Mouse (Mus musculus) neural tube, embryonic 11.5 days (tissue): ENCODE measurements around the gene Cdh4. TPM values are rescaled to one million over a fixed set of nuclear protein-coding genes. Genes with fewer than 3 reads are reported as not detected.

ENCODE experiments used
- ATAC-seq: fragments of 200-750 bp; cut with Nextera tagmentation; 2 replicates; pipeline ENCODE4 v1.8.0; 2017; ENCODE audit warnings: moderate number of reproducible peaks, mild to moderate bottlenecking, moderate TSS enrichment, moderate library complexity; ENCODE audit not compliant: insufficient read depth, low FRiP score, low TSS enrichment
- DNase-seq: peaks from one replicate; pipeline ENCODE4 v3.0.0-alpha.2; 2015; ENCODE audit warnings: low spot score
- H3K27ac ChIP-seq: fragments of 300-500 bp; sonication (generic); 2 replicates; pipeline ENCODE4 v1.5.1; 2014; ENCODE audit warnings: low read depth, mild to moderate bottlenecking, low read length
- H3K27me3 ChIP-seq: fragments of 300-500 bp; sonication (generic); 2 replicates; pipeline ENCODE4 v1.6.1; 2014; ENCODE audit warnings: mild to moderate bottlenecking, low read length, mixed read lengths; ENCODE audit not compliant: control insufficient read depth, insufficient read depth
- H3K36me3 ChIP-seq: fragments of 300-500 bp; sonication (generic); 2 replicates; pipeline ENCODE4 v1.6.1; 2014; ENCODE audit warnings: mild to moderate bottlenecking, low read length, moderate library complexity, mixed read lengths; ENCODE audit not compliant: control insufficient read depth, insufficient read depth
- H3K4me1 ChIP-seq: fragments of 300-500 bp; sonication (generic); 2 replicates; pipeline ENCODE4 v1.6.1; 2014; ENCODE audit warnings: low read length, mixed read lengths; ENCODE audit not compliant: control insufficient read depth, insufficient read depth
- H3K4me2 ChIP-seq: fragments of 300-500 bp; sonication (generic); 2 replicates; pipeline ENCODE4 v1.6.1; 2014; ENCODE audit warnings: low read depth, mild to moderate bottlenecking, moderate library complexity
- H3K4me3 ChIP-seq: fragments of 300-500 bp; sonication (generic); 2 replicates; pipeline ENCODE4 v1.5.1; 2014; ENCODE audit warnings: low read depth, low read length
- H3K9ac ChIP-seq: fragments of 300-500 bp; sonication (generic); 2 replicates; pipeline ENCODE4 v1.6.1; 2014; ENCODE audit warnings: mild to moderate bottlenecking, low read length
- H3K9me3 ChIP-seq: fragments of 300-500 bp; sonication (generic); 2 replicates; pipeline ENCODE4 v1.6.1; 2016; ENCODE audit warnings: low read length; ENCODE audit not compliant: control insufficient read depth
- whole genome bisulfite sequencing: fragments of 180-500 bp; shearing (Covaris S2); extraction: QIAGEN DNeasy Blood & Tissue Kit; methylation state at CpG from one replicate; pipeline ENCODE4 v1.1.7; 2014; 5-methylcytosine and 5-hydroxymethylcytosine counted together
- polyA plus RNA-seq: library from polyadenylated mRNA; unstranded; fragments of >200 nt; fragmentation: Nextera tagmentation; extraction: Ambion mirVana; gene quantifications from 2 replicates; pipeline ENCODE4 v1.2.1, GENCODE M21; 2014

Cdh4 gene
- polyA plus RNA-seq, 1 experiment from 2014 or later: 9.4 TPM

- no peaks in the 10 kb centered on the region for H3K36me3 ChIP-seq
- H3K27ac ChIP-seq: no peak overlapping the region
- no peak overlapping the region for H3K9ac ChIP-seq
- WGBS: 79% methylated on average over 9 of the region's 9 CpGs
- H3K27me3 ChIP-seq: no peaks in the 10 kb centered on the region
- no peak for ATAC-seq
- no peak overlapping the region for H3K4me3 ChIP-seq
- no peak overlapping the region for H3K4me2 ChIP-seq
- peaks cover 10% of the 10 kb centered on the region; the same call in 1 of the 2 replicates for H3K4me1 ChIP-seq
- H3K9me3 ChIP-seq: no peaks in the 10 kb centered on the region
- DNase-seq: no peak
Observed at GRCm38 (mm10) chr2:179779266-179779665, 337.0 kb downstream of the Cdh4 start.

- ATAC-seq: no peak
- Histone ChIP-seq H3K4me1 (no peaks in the 10 kb centered on the region; the same call in 1 of the 2 replicates), H3K4me3 (no peak overlapping the region), H3K27me3 (no peaks in the 10 kb centered on the region), H3K4me2 (no peak overlapping the region), H3K36me3 (no peaks in the 10 kb centered on the region), H3K27ac (no peak overlapping the region), H3K9me3 (no peaks in the 10 kb centered on the region), H3K9ac (no peak overlapping the region)
- WGBS: 47% methylated on average over 4 of the region's 4 CpGs
- DNase-seq: no peak
Observed at GRCm38 (mm10) chr2:179780961-179781360, 338.7 kb downstream of the Cdh4 start.

GRCm38 (mm10) chr2:179787256-179787655 is 345.0 kb downstream of the Cdh4 start:
- Histone ChIP-seq H3K27me3 (no peaks in the 10 kb centered on the region), H3K9me3 (no peaks in the 10 kb centered on the region), H3K27ac (no peak overlapping the region), H3K9ac (no peak overlapping the region), H3K4me1 (peaks cover 7% of the 10 kb centered on the region; the same call in 1 of the 2 replicates), H3K4me2 (no peak overlapping the region), H3K4me3 (no peak overlapping the region), H3K36me3 (no peaks in the 10 kb centered on the region)
- ATAC-seq: peak; percentile 78
- WGBS: 33% methylated on average over 18 of the region's 18 CpGs
- DNase-seq: peak; percentile 49

GRCm38 (mm10) chr2:179787797-179788196 is 345.6 kb downstream of the Cdh4 start:
- Histone ChIP-seq H3K27ac (0 out of 2 replicates have a peak overlapping the region, but pooled peaks have one; percentile 27), H3K4me1 (peaks cover 7% of the 10 kb centered on the region; the same call in 1 of the 2 replicates), H3K9ac (no peak overlapping the region), H3K9me3 (no peaks in the 10 kb centered on the region), H3K4me2 (no peak overlapping the region), H3K4me3 (no peak overlapping the region), H3K36me3 (no peaks in the 10 kb centered on the region), H3K27me3 (no peaks in the 10 kb centered on the region; the same call in 1 of the 2 replicates)
- DNase-seq (no peak), ATAC-seq (peak; percentile 36)
- 69% methylated on average over 4 of the region's 5 CpGs for WGBS

- Histone ChIP-seq H3K4me1 (peaks cover 7% of the 10 kb centered on the region; the same call in 1 of the 2 replicates), H3K27ac (no peak overlapping the region), H3K9ac (no peak overlapping the region), H3K27me3 (no peaks in the 10 kb centered on the region; the same call in 1 of the 2 replicates), H3K36me3 (no peaks in the 10 kb centered on the region), H3K9me3 (no peaks in the 10 kb centered on the region), H3K4me2 (no peak overlapping the region), H3K4me3 (no peak overlapping the region)
- DNase-seq: no peak
- 71% methylated on average over 3 of the region's 3 CpGs for WGBS
- no peak for ATAC-seq
Observed at GRCm38 (mm10) chr2:179790684-179791083, 348.5 kb downstream of the Cdh4 start.

- 45% methylated on average over 13 of the region's 13 CpGs for WGBS
- H3K27me3 ChIP-seq: no peaks in the 10 kb centered on the region; the same call in 1 of the 2 replicates
- H3K27ac ChIP-seq: no peak overlapping the region
- peaks cover under 1% of the 10 kb centered on the region; the same call in 1 of the 2 replicates for H3K4me1 ChIP-seq
- H3K9ac ChIP-seq: 0 out of 2 replicates have a peak overlapping the region, but pooled peaks have one; percentile 6
- H3K36me3 ChIP-seq: no peaks in the 10 kb centered on the region
- no peaks in the 10 kb centered on the region for H3K9me3 ChIP-seq
- ATAC-seq: no peak
- H3K4me2 ChIP-seq: no peak overlapping the region
- no peak overlapping the region for H3K4me3 ChIP-seq
- no peak for DNase-seq
Observed at GRCm38 (mm10) chr2:179792426-179793133, 350.3 kb downstream of the Cdh4 start.

- 50% methylated on average over 1 of the region's 1 CpGs for WGBS
- Histone ChIP-seq H3K4me3 (no peak overlapping the region), H3K36me3 (no peaks in the 10 kb centered on the region), H3K27me3 (no peaks in the 10 kb centered on the region; the same call in 1 of the 2 replicates), H3K9ac (no peak overlapping the region), H3K9me3 (no peaks in the 10 kb centered on the region), H3K27ac (no peak overlapping the region), H3K4me1 (no peaks in the 10 kb centered on the region), H3K4me2 (no peak overlapping the region)
- DNase-seq (no peak), ATAC-seq (no peak)
Observed at GRCm38 (mm10) chr2:179794354-179794753, 352.1 kb downstream of the Cdh4 start.

GRCm38 (mm10) chr2:179795452-179795851 is 353.2 kb downstream of the Cdh4 start:
- H3K9ac ChIP-seq: no peak overlapping the region
- 82% methylated on average over 12 of the region's 12 CpGs for WGBS
- H3K27me3 ChIP-seq: no peaks in the 10 kb centered on the region; the same call in 1 of the 2 replicates
- H3K9me3 ChIP-seq: no peaks in the 10 kb centered on the region
- ATAC-seq: no peak
- no peak overlapping the region for H3K4me2 ChIP-seq
- H3K4me1 ChIP-seq: no peaks in the 10 kb centered on the region
- no peak for DNase-seq
- no peak overlapping the region for H3K4me3 ChIP-seq
- no peaks in the 10 kb centered on the region for H3K36me3 ChIP-seq
- H3K27ac ChIP-seq: no peak overlapping the region
